Mouse (Mus musculus): ENCODE data around the gene Dlg2. TPM values are rescaled to one million over a fixed set of nuclear protein-coding genes. Genes with fewer than 3 reads are reported as not detected.

Dlg2 gene
- polyA plus RNA-seq, 1 experiment from 2014 or later, result 15.5 TPM

DNA sequence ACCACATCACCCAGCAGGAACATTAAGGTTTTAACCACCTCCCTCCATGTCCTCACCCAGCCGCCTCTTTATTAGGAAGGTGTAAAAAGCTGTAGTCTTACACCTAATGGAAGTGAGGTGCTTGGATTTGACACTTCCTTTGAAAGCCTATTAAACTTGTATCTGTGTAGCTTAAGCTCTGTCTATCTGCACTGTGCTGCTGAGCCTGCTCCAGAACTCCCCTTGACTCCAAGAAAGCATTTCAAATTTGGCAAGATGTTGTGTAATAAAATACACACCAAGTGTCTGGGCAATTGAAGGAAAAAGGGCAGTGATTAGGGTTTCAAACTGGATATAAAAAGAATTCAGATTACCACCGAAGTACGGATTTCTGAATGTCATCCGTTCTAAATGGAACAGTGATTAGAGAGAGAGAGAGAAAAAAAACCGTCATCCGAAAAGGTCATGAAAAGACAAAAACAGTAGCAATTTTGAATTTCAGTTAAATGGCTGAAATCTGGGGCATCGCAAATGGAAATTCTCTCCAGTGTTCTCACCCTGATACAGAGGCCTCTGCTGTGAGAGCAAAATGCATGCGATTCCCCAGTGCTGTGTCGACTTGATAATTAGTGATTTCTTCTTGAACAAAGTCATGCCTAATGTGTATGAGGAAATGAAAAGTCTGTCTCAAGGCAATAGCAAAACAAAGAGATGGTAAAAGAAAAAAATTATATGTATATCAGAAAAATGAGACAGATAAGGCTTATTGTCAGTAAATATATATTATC lies 1663.8 kb downstream of the Dlg2 start:
- WGBS, result 80% methylated on average over 9 of the region's 9 CpGs
- no peaks in the 10 kb centered on the region for H3K9me3 ChIP-seq
- no peak overlapping the region for H3K4me3 ChIP-seq
- no peak for ATAC-seq (ENCODE audit: insufficient number of reproducible peaks, insufficient read depth, low FRiP score, low TSS enrichment, low read depth)
- H3K27me3 ChIP-seq, result no peaks in the 10 kb centered on the region
- H3K36me3 ChIP-seq, result no peaks in the 10 kb centered on the region
- H3K4me1 ChIP-seq, result 0 out of 2 replicates have a peak, but pooled peaks cover 2% of the 10 kb centered on the region
- H3K4me2 ChIP-seq, result no peak overlapping the region
- H3K9ac ChIP-seq, result no peak overlapping the region
- no peak overlapping the region for H3K27ac ChIP-seq

DNA sequence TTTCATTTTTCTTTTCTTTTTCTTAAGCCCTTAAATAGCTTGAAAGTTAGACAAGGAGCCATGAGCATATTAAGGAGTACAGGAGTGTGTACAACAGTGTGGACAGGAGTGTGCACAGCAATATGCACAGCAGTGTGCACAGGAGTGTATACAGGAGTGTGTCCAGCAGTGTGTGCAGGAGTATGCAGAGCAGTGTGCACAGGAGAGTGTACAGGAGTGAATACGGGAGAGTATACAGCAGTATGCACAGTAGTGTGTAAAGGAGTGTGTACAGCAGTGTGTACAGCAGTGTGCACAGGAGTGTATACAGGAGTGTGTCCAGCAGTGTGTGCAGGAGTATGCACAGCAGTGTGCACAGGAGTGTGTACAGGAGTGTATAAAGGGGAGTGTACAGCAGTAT lies 1671.0 kb downstream of the Dlg2 start:
- H3K4me2 ChIP-seq, result no peak overlapping the region
- ATAC-seq (ENCODE audit: insufficient number of reproducible peaks, insufficient read depth, low FRiP score, low TSS enrichment, low read depth), result peak; percentile 56; the same call in 1 of the 2 replicates
- 91% methylated on average over 1 of the region's 1 CpGs for WGBS
- H3K9me3 ChIP-seq, result no peaks in the 10 kb centered on the region
- H3K4me1 ChIP-seq, result no peaks in the 10 kb centered on the region
- H3K27me3 ChIP-seq, result no peaks in the 10 kb centered on the region
- no peak overlapping the region for H3K9ac ChIP-seq
- no peak overlapping the region for H3K4me3 ChIP-seq
- H3K36me3 ChIP-seq, result no peaks in the 10 kb centered on the region
- no peak overlapping the region for H3K27ac ChIP-seq

DNA sequence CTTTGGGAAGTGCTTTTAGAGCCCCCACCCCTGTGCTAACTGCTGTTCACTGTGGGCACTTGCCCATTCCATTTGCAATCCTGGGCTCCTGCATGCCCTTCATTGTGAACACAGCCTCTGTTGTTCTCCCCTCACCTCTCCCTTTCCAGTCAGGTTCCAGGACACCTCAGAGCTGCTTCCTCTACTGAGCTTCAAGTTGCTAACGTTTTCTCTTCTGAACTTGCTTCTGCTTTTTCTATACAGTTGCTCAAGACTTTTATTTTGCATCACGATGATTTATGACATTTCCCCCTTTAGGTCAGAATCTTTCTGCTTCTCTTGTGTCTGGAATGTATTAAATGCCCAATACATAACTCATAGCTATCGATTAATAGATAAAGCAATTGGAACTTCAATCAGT lies 1674.3 kb downstream of the Dlg2 start:
- Histone ChIP-seq H3K27me3 (no peaks in the 10 kb centered on the region), H3K9ac (no peak overlapping the region), H3K4me1 (no peaks in the 10 kb centered on the region), H3K27ac (no peak overlapping the region), H3K36me3 (no peaks in the 10 kb centered on the region), H3K9me3 (no peaks in the 10 kb centered on the region), H3K4me3 (no peak overlapping the region), H3K4me2 (no peak overlapping the region)
- 66% methylated on average over 3 of the region's 3 CpGs for WGBS
- no peak for ATAC-seq (ENCODE audit: insufficient number of reproducible peaks, insufficient read depth, low FRiP score, low TSS enrichment, low read depth)

DNA sequence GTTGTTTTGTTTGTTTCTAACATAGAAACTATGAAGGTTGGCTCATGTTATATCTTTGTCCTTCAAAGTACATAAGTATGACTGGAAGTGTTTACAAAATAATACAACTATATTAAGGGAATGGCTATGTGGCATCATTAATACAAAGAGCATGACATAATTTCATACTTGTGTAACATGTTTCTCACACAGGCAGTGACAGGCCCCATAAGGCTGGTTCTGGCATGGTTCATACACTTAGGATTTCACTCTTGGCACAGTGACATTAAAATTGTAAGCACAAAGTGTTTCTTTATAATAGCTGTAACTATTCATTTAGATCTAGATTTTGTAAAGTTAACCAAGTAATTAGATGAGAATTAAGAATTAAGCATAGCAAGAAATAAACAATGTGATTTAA lies 1678.1 kb downstream of the Dlg2 start:
- no peaks in the 10 kb centered on the region for H3K27me3 ChIP-seq

DNA sequence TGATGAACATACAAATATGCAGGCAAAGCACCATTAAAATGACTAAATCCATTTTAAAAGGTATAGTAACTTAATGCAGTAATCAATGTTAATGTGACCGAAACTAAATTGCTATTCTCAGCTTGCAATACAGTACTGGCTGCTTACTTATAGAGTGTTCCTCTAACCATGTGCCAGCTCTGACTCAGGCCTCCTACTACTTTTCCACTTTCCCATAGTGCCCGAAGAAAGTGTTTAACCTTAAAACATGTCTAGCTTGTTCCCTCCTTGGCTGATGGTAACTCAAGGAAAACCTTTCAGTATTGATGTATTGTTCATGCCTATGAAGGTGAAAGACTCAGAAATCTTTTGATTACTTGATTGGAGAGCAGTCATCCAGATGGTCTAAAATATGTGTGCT lies 1686.7 kb downstream of the Dlg2 start:
- H3K4me3 ChIP-seq, result no peak overlapping the region
- no peaks in the 10 kb centered on the region for H3K27me3 ChIP-seq
- H3K9me3 ChIP-seq, result no peaks in the 10 kb centered on the region
- H3K4me1 ChIP-seq, result no peaks in the 10 kb centered on the region
- no peak for ATAC-seq (ENCODE audit: insufficient number of reproducible peaks, insufficient read depth, low FRiP score, low TSS enrichment, low read depth)
- no peak overlapping the region for H3K27ac ChIP-seq
- no peaks in the 10 kb centered on the region for H3K36me3 ChIP-seq
- H3K9ac ChIP-seq, result no peak overlapping the region
- 95% methylated on average over 2 of the region's 2 CpGs for WGBS
- no peak overlapping the region for H3K4me2 ChIP-seq

More for the DNA sequence above, 1678.1 kb downstream of the Dlg2 start:
- Histone ChIP-seq H3K4me3 (no peak overlapping the region), H3K9me3 (no peaks in the 10 kb centered on the region), H3K9ac (no peak overlapping the region), H3K36me3 (no peaks in the 10 kb centered on the region), H3K4me1 (no peaks in the 10 kb centered on the region), H3K4me2 (no peak overlapping the region), H3K27ac (no peak overlapping the region)
- no peak for ATAC-seq (ENCODE audit: insufficient number of reproducible peaks, insufficient read depth, low FRiP score, low TSS enrichment, low read depth)

DNA sequence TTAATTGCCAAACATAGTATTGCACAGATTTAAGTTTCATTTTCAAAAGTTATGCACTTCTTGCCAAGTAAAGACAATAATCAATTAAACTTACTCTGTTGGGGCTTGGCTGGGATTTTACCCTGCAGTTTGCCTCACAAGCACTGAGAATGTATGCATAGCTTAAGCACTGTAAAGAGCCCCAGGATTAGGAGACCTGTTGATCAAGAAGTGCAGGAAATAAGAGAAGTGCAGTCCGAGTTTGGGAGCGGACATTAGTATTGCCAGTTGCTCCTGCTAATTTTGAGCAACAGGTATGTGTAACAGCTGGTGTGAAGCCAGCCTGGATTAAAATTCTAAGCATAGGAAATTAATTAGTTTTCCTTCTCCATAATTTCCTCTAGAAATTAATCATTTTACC lies 1687.8 kb downstream of the Dlg2 start:
- Histone ChIP-seq H3K27me3 (no peaks in the 10 kb centered on the region), H3K9me3 (no peaks in the 10 kb centered on the region), H3K4me1 (no peaks in the 10 kb centered on the region), H3K4me2 (no peak overlapping the region), H3K9ac (no peak overlapping the region), H3K27ac (no peak overlapping the region), H3K36me3 (no peaks in the 10 kb centered on the region), H3K4me3 (no peak overlapping the region)
- 74% methylated on average over 2 of the region's 2 CpGs for WGBS
- no peak for ATAC-seq (ENCODE audit: insufficient number of reproducible peaks, insufficient read depth, low FRiP score, low TSS enrichment, low read depth)

DNA sequence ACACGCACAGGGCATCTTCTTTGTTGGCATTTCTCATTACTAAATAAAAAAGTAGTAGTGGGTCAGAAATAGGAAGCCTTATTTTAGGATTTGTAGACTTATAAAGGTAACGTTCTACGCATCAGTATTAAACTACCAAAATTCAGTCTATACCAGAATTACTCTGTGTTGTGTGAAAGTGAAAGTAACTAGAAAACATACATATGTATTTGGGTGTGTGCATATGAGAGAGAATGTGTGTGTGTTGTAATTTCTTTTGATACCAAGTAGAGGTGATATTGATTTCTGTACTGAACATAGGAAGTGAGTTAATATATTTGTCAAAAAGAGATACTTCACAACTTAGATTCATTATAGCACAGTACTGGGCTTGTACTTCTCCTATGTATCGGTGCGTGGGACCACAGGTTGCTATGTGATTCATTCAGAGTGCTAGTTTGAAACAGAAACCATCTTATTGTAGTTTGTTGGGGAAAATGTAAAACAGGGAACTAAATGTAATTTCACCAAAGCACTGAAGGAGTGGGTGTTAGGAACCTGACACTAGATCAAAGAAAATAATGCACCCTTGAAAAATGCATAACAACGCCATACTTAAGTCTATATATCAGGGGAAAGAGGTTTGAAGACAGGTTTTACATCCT lies 1688.5 kb downstream of the Dlg2 start:
- 85% methylated on average over 6 of the region's 6 CpGs for WGBS
- Histone ChIP-seq H3K27me3 (no peaks in the 10 kb centered on the region), H3K9me3 (no peaks in the 10 kb centered on the region), H3K4me1 (no peaks in the 10 kb centered on the region), H3K9ac (no peak overlapping the region), H3K4me2 (no peak overlapping the region), H3K27ac (no peak overlapping the region), H3K4me3 (no peak overlapping the region), H3K36me3 (no peaks in the 10 kb centered on the region)
- ATAC-seq (ENCODE audit: insufficient number of reproducible peaks, insufficient read depth, low FRiP score, low TSS enrichment, low read depth), result no peak

DNA sequence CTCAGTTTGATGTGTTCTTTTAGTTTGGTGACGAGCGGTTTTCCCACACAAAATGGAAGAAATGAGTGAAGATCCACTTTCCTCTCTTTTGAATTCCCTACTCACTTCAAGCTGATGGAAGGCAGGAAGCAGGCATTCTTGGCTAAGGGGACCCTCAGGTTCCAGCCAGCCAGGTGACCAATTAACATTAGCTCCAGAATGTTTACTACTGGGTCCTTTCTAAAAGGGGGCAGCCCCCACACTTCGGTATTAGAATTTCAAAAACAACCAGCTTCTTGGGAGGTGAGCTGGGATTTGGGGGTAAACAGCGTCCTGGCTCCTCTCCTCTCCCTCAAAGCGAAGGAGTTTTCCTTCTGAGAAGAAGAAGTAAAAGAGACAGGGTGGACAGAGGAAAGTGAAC lies 1703.6 kb downstream of the Dlg2 start:
- H3K27ac ChIP-seq, result peak overlapping the region; percentile 81
- 26% methylated on average over 5 of the region's 5 CpGs for WGBS
- H3K4me2 ChIP-seq, result peak overlapping the region; percentile 80
- peaks cover 3% of the 10 kb centered on the region; the same call in 1 of the 2 replicates for H3K27me3 ChIP-seq
- H3K9ac ChIP-seq, result peak overlapping the region; percentile 76
- peaks cover 23% of the 10 kb centered on the region for H3K4me1 ChIP-seq
- H3K4me3 ChIP-seq, result peak overlapping the region; percentile 46
- no peaks in the 10 kb centered on the region for H3K36me3 ChIP-seq
- no peaks in the 10 kb centered on the region for H3K9me3 ChIP-seq
- no peak for ATAC-seq (ENCODE audit: insufficient number of reproducible peaks, insufficient read depth, low FRiP score, low TSS enrichment, low read depth)

DNA sequence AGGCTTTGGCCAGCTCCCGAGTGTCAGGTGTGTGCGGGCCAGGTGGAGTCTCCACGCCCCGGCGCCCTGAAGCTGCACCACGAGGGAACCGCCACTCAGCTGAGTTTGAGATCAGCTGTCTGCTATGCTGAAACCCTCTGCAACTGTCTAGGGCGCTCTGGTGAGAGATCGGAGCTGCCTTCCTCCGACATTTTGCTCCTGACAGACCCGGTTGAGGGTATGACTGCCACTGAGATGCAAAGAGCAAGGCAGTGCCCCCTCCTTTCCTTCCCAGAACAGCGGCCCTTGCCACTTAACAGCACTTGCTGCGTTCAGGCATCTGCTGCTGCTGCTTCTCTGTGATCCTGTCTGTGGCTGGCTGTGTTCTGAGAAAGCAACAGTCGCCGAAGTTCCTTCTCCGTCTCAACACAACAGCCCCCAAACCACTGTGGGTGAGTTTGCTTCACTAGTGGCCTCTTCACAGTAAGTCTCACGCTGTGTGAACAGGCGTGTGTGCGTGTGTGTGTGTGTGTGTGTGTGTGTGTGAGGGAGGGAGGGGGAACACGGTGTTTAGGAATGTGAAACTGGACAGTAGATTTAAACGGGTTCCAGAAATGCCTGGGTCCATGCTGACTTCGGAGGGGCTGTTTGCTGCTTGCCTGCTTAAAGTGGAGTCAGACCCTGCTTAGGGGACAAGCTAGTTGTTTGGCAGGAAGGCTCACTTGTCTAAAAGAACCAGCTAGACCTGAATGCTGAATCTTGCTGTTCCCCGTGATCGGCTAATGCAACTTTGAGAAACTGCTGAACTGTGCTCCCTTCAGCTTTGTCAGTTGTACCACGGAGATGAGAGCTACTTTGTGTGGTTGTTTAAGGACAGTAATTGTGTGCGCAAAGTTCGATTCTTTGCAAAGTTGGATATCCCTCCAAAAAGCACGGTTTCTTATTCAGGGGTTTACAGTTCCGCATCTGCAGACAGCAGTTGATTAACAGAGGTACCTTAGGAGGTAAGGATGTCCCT lies 1704.4 kb downstream of the Dlg2 start:
- H3K9ac ChIP-seq, result peak overlapping the region; percentile 76
- peaks cover 27% of the 10 kb centered on the region for H3K4me1 ChIP-seq
- WGBS, result 10% methylated on average over 29 of the region's 29 CpGs
- H3K4me2 ChIP-seq, result peak overlapping the region; percentile 80
- no peaks in the 10 kb centered on the region for H3K9me3 ChIP-seq
- peak overlapping the region; percentile 81 for H3K27ac ChIP-seq
- peak; percentile 60 for ATAC-seq (ENCODE audit: insufficient number of reproducible peaks, insufficient read depth, low FRiP score, low TSS enrichment, low read depth)
- H3K27me3 ChIP-seq, result peaks cover 3% of the 10 kb centered on the region; the same call in 1 of the 2 replicates
- no peaks in the 10 kb centered on the region for H3K36me3 ChIP-seq
- H3K4me3 ChIP-seq, result peak overlapping the region; percentile 46

DNA sequence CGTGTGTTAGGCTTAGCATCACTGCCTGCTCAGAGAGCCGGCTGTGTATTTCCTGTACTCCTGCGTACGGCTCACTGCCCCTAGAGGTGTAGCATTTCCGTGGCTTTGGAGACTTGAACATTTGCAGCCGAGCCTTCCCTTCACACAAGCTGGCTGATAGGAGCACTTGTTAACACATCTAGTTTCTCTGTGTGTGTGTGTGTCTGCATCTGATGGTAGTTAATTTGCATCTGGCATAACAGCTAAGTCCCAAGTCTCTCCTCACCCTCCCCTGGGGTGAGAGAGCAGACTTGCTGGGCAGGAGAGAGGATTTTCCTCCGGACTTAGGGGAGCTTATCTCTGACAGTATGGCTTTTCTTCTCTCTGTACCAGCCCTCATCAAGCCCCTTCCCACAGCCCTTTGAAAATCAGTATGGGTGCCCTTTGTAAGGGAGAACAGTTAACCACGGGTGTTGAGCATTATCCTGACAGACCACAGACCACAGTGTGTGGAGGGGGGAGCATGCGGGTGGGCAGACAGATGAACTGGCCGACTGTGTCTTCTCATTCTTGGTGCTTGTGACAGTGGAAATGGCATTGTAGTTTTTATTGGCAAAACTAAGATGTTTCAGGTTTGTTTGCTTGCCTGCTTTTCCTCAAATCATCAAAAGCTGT lies 1705.6 kb downstream of the Dlg2 start:
- Histone ChIP-seq H3K9ac (peak overlapping the region; percentile 76), H3K4me1 (peaks cover 33% of the 10 kb centered on the region), H3K9me3 (no peaks in the 10 kb centered on the region), H3K4me2 (peak overlapping the region; percentile 80), H3K27ac (peak overlapping the region; percentile 81), H3K27me3 (peaks cover 3% of the 10 kb centered on the region; the same call in 1 of the 2 replicates), H3K4me3 (peak overlapping the region; percentile 46), H3K36me3 (no peaks in the 10 kb centered on the region)
- 6% methylated on average over 10 of the region's 10 CpGs for WGBS
- 0 out of 2 replicates have a peak, but pooled peaks have one; percentile 17 for ATAC-seq (ENCODE audit: insufficient number of reproducible peaks, insufficient read depth, low FRiP score, low TSS enrichment, low read depth)

All from embryonic facial prominence, embryonic 13.5 days (tissue).